Mouse (Mus musculus): ENCODE data around the gene Sdc4. TPM values are rescaled to one million over a fixed set of nuclear protein-coding genes. Genes with fewer than 3 reads are reported as not detected.

Gene Sdc4
- polyA plus RNA-seq (2014; fragmentation: Nextera tagmentation; extraction: Ambion mirVana): 9.8 and 11.6 TPM in 2 replicates

GRCm38 (mm10) chr2:164443460-164444000 is at the start of gene Sdc4:
Sdc4 (minus strand) TSS chr2:164443887.
- Histone ChIP-seq H3K9me3 (ENCODE audit: control insufficient read depth, low read length) (no peaks in the 10 kb centered on the region), H3K9ac (ENCODE audit: low read depth, low read length) (peak within 1 kb of the TSS; percentile 66), H3K27ac (ENCODE audit: low read depth, low read length) (no peak within 1 kb of the TSS), H3K4me2 (replicated peaks; ENCODE audit: low read depth, low read length) (peak within 1 kb of the TSS; percentile 79), H3K4me1 (replicated peaks; ENCODE audit: control insufficient read depth, insufficient read depth, low read length) (no peaks in the 10 kb centered on the region; the same call in 1 of the 2 replicates), H3K27me3 (ENCODE audit: control insufficient read depth, insufficient read depth, low read length) (no peaks in the 10 kb centered on the region), H3K4me3 (ENCODE audit: low read depth, low read length) (peak within 1 kb of the TSS; percentile 50), H3K36me3 (ENCODE audit: control insufficient read depth, insufficient read depth, low read length) (no peaks in the 10 kb centered on the region)
- 5% methylated on average over 18 of the region's 18 CpGs for WGBS
- peak; percentile 43; the same call in 1 of the 2 replicates for ATAC-seq (ENCODE audit: low FRiP score)
- DNase-seq (ENCODE audit: low spot score): no peak

GRCm38 (mm10) chr2:164487812-164488211 is 44.1 kb upstream of the Sdc4 start:
- no peak for ATAC-seq (ENCODE audit: low FRiP score)
- no peak overlapping the region for H3K4me3 ChIP-seq (ENCODE audit: low read depth, low read length)

DNA sequence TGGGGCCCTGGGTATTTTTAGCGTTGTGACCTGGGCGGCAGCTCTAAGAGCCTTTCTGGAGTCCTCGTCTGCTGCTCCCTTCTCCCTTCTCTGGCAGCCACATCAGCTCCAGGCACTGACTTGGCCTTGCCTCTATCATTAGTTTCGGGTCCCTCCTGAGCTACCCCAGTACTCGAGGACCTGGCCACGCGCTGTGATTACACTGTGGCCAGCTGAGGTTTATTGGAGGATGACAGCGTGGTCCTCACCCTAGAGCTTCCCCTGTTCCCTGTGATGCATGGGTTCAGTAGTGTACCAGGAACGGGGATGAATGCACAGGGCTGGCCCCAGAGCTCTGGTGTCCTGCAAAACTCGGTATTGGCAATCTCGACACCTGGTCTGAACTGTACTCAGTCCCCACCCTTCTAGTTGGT is 43.4 kb upstream of the Sdc4 start:
- H3K9me3 ChIP-seq (ENCODE audit: control insufficient read depth, low read length): no peaks in the 10 kb centered on the region
- peak overlapping the region; percentile 68 for H3K4me3 ChIP-seq (ENCODE audit: low read depth, low read length)
- H3K27me3 ChIP-seq (ENCODE audit: control insufficient read depth, insufficient read depth, low read length): peaks cover 8% of the 10 kb centered on the region; the same call in 1 of the 2 replicates
- peak overlapping the region; percentile 100 for H3K4me2 ChIP-seq (replicated peaks; ENCODE audit: low read depth, low read length)
- ATAC-seq (ENCODE audit: low FRiP score) (peak; percentile 4; the same call in 1 of the 2 replicates), DNase-seq (ENCODE audit: low spot score) (no peak)
- peak overlapping the region; percentile 68; the same call in 1 of the 2 replicates for H3K9ac ChIP-seq (ENCODE audit: low read depth, low read length)
- H3K4me1 ChIP-seq (replicated peaks; ENCODE audit: control insufficient read depth, insufficient read depth, low read length): no peaks in the 10 kb centered on the region
- no peaks in the 10 kb centered on the region for H3K36me3 ChIP-seq (ENCODE audit: control insufficient read depth, insufficient read depth, low read length)
- WGBS: 21% methylated on average over 9 of the region's 11 CpGs
- H3K27ac ChIP-seq (ENCODE audit: low read depth, low read length): no peak overlapping the region

More at GRCm38 (mm10) chr2:164487812-164488211, 44.1 kb upstream of the Sdc4 start:
- DNase-seq (ENCODE audit: low spot score): no peak
- H3K9ac ChIP-seq (ENCODE audit: low read depth, low read length): no peak overlapping the region
- peaks cover 8% of the 10 kb centered on the region; the same call in 1 of the 2 replicates for H3K27me3 ChIP-seq (ENCODE audit: control insufficient read depth, insufficient read depth, low read length)
- H3K27ac ChIP-seq (ENCODE audit: low read depth, low read length): no peak overlapping the region
- H3K4me2 ChIP-seq (replicated peaks; ENCODE audit: low read depth, low read length): no peak overlapping the region
- no peaks in the 10 kb centered on the region for H3K36me3 ChIP-seq (ENCODE audit: control insufficient read depth, insufficient read depth, low read length)
- no peaks in the 10 kb centered on the region for H3K9me3 ChIP-seq (ENCODE audit: control insufficient read depth, low read length)
- no peaks in the 10 kb centered on the region for H3K4me1 ChIP-seq (replicated peaks; ENCODE audit: control insufficient read depth, insufficient read depth, low read length)
- WGBS: 66% methylated on average over 9 of the region's 9 CpGs

GRCm38 (mm10) chr2:164486258-164487114 is 42.8 kb upstream of the Sdc4 start:
- H3K4me3 ChIP-seq (ENCODE audit: low read depth, low read length): peak overlapping the region; percentile 68
- peaks cover 8% of the 10 kb centered on the region; the same call in 1 of the 2 replicates for H3K27me3 ChIP-seq (ENCODE audit: control insufficient read depth, insufficient read depth, low read length)
- H3K4me1 ChIP-seq (replicated peaks; ENCODE audit: control insufficient read depth, insufficient read depth, low read length): no peaks in the 10 kb centered on the region
- DNase-seq (ENCODE audit: low spot score) (peak; percentile 61), ATAC-seq (ENCODE audit: low FRiP score) (peak; percentile 49)
- H3K36me3 ChIP-seq (ENCODE audit: control insufficient read depth, insufficient read depth, low read length): no peaks in the 10 kb centered on the region
- peak overlapping the region; percentile 68 for H3K9ac ChIP-seq (ENCODE audit: low read depth, low read length)
- peak overlapping the region; percentile 100 for H3K4me2 ChIP-seq (replicated peaks; ENCODE audit: low read depth, low read length)
- no peaks in the 10 kb centered on the region for H3K9me3 ChIP-seq (ENCODE audit: control insufficient read depth, low read length)
- WGBS: under 1% methylated on average over 40 of the region's 90 CpGs
- no peak overlapping the region for H3K27ac ChIP-seq (ENCODE audit: low read depth, low read length)

DNA sequence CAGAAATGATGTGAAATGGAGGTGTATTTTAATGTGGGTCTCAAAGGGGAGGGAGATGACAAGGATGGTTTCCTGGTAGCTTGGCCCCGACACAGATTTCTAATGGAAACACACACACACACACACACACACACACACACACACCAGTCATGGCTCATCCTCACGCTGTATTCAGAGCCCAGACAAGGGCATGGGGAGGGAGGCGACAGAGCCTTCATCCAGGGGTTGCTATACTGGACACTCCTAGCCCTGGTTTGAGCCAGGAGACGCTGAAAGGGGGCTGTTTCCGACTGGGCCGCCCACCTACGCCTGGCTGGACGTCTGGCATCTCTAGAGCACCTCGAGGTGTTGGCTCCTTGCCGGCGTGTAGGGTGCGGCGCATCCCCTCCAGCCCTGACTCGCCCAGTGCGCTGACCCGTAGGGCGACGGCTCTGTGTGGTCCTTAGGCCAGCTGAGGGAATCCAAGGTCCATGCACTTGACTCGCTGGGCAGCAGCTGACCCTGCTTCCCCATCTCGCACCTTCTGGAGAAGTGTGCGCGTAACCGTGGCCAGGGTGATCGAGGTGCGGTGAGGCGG is 42.1 kb upstream of the Sdc4 start, which contains the start of gene Dbndd2:
Dbndd2 (plus strand) TSS at position 426 of the 577 bp plus-strand sequence.
- no peak for ATAC-seq (ENCODE audit: low FRiP score)
- H3K4me1 ChIP-seq (replicated peaks; ENCODE audit: control insufficient read depth, insufficient read depth, low read length): no peaks in the 10 kb centered on the region
- whole genome bisulfite sequencing: 2% methylated on average over 26 of the region's 26 CpGs
- H3K9me3 ChIP-seq (ENCODE audit: control insufficient read depth, low read length): no peaks in the 10 kb centered on the region
- peak within 1 kb of the TSS; percentile 68 for H3K4me3 ChIP-seq (ENCODE audit: low read depth, low read length)
- H3K27ac ChIP-seq (ENCODE audit: low read depth, low read length): no peak within 1 kb of the TSS
- peaks cover 8% of the 10 kb centered on the region; the same call in 1 of the 2 replicates for H3K27me3 ChIP-seq (ENCODE audit: control insufficient read depth, insufficient read depth, low read length)
- peak within 1 kb of the TSS; percentile 100 for H3K4me2 ChIP-seq (replicated peaks; ENCODE audit: low read depth, low read length)
- H3K9ac ChIP-seq (ENCODE audit: low read depth, low read length): peak within 1 kb of the TSS; percentile 68
- DNase-seq (ENCODE audit: low spot score): peak; percentile 20
- H3K36me3 ChIP-seq (ENCODE audit: control insufficient read depth, insufficient read depth, low read length): no peaks in the 10 kb centered on the region

GRCm38 (mm10) chr2:164473624-164474023 is 29.9 kb upstream of the Sdc4 start, which contains the start of gene Trp53tg5:
Trp53tg5 (minus strand) TSS chr2:164473724.
- Histone ChIP-seq H3K27me3 (ENCODE audit: control insufficient read depth, insufficient read depth, low read length) (no peaks in the 10 kb centered on the region), H3K4me2 (replicated peaks; ENCODE audit: low read depth, low read length) (no peak within 1 kb of the TSS), H3K4me1 (replicated peaks; ENCODE audit: control insufficient read depth, insufficient read depth, low read length) (no peaks in the 10 kb centered on the region), H3K9me3 (ENCODE audit: control insufficient read depth, low read length) (no peaks in the 10 kb centered on the region), H3K36me3 (ENCODE audit: control insufficient read depth, insufficient read depth, low read length) (no peaks in the 10 kb centered on the region), H3K27ac (ENCODE audit: low read depth, low read length) (no peak within 1 kb of the TSS), H3K9ac (ENCODE audit: low read depth, low read length) (no peak within 1 kb of the TSS), H3K4me3 (ENCODE audit: low read depth, low read length) (no peak within 1 kb of the TSS)
- DNase-seq (ENCODE audit: low spot score): no peak
- WGBS: 86% methylated on average over 6 of the region's 6 CpGs
- ATAC-seq (ENCODE audit: low FRiP score): no peak

DNA sequence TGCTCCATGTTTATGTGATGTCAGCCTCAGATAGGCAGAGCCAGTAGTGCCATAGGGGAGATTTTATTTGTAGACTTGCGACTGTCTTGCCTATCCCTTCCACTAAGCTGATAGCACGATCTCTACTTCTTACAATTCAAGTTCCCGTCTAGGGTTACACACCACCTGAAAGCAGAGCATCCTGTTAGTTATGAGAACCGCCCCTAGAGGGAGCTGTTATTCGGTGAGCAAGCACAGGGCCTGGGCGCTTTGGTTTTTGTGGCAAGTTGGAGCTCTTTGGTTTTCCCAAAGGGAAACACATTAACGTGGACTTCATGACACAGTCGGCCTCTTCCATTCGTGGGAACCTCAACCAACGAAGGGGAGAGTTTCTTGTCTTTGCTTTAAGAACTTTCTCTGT is 26.6 kb upstream of the Sdc4 start:
- Histone ChIP-seq H3K36me3 (ENCODE audit: control insufficient read depth, insufficient read depth, low read length) (0 out of 2 replicates have a peak, but pooled peaks cover 2% of the 10 kb centered on the region), H3K4me3 (ENCODE audit: low read depth, low read length) (no peak overlapping the region), H3K4me2 (replicated peaks; ENCODE audit: low read depth, low read length) (no peak overlapping the region), H3K9ac (ENCODE audit: low read depth, low read length) (no peak overlapping the region), H3K27ac (ENCODE audit: low read depth, low read length) (no peak overlapping the region), H3K9me3 (ENCODE audit: control insufficient read depth, low read length) (no peaks in the 10 kb centered on the region), H3K27me3 (ENCODE audit: control insufficient read depth, insufficient read depth, low read length) (no peaks in the 10 kb centered on the region), H3K4me1 (replicated peaks; ENCODE audit: control insufficient read depth, insufficient read depth, low read length) (no peaks in the 10 kb centered on the region)
- no peak for ATAC-seq (ENCODE audit: low FRiP score)
- 32% methylated on average over 10 of the region's 10 CpGs for WGBS
- peak; percentile 71 for DNase-seq (ENCODE audit: low spot score)

DNA sequence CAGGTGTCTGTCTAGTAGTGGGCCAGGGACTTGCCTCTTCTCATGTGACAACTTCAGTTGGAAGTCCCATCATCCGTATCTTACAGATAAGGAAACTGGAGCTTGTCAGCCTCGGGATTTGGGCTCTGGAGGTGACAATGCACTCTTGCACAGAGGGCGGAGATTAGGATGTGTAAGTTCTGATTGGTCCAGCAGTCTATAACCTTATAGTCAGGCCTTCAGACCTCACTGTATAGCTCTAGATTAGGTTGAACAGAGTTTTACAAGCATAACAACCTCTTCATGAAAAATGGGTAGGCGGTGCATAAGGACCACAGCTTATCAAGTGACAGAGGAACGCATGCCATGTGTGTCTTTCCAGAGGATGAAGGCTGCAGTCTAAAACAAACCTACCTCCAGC is 23.1 kb upstream of the Sdc4 start:
- Histone ChIP-seq H3K9me3 (ENCODE audit: control insufficient read depth, low read length) (no peaks in the 10 kb centered on the region), H3K4me3 (ENCODE audit: low read depth, low read length) (no peak overlapping the region), H3K9ac (ENCODE audit: low read depth, low read length) (no peak overlapping the region), H3K4me2 (replicated peaks; ENCODE audit: low read depth, low read length) (no peak overlapping the region), H3K36me3 (ENCODE audit: control insufficient read depth, insufficient read depth, low read length) (0 out of 2 replicates have a peak, but pooled peaks cover 6% of the 10 kb centered on the region), H3K27me3 (ENCODE audit: control insufficient read depth, insufficient read depth, low read length) (no peaks in the 10 kb centered on the region), H3K27ac (ENCODE audit: low read depth, low read length) (no peak overlapping the region), H3K4me1 (replicated peaks; ENCODE audit: control insufficient read depth, insufficient read depth, low read length) (peaks cover 3% of the 10 kb centered on the region; the same call in 1 of the 2 replicates)
- DNase-seq (ENCODE audit: low spot score) (no peak), ATAC-seq (ENCODE audit: low FRiP score) (no peak)
- 83% methylated on average over 5 of the region's 5 CpGs for WGBS
